Mouse (Mus musculus) ES-E14 (cell line): ENCODE data around the gene Rab38.

ENCODE experiments used
- CHD2 ChIP-seq: IDR thresholded peaks from 2 replicates; pipeline ENCODE4 v1.6.1; 2014; ENCODE audit warnings: mild to moderate bottlenecking, low read depth, low read length, inconsistent platforms
- HCFC1 ChIP-seq: IDR thresholded peaks from 2 replicates; pipeline ENCODE4 v1.6.1; 2012; ENCODE audit warnings: low read length, inconsistent platforms, borderline replicate concordance; ENCODE audit not compliant: insufficient read depth
- MAFK ChIP-seq: IDR thresholded peaks from 2 replicates; pipeline ENCODE4 v1.6.1; 2014; ENCODE audit warnings: mild to moderate bottlenecking, low read depth, low read length, inconsistent platforms; ENCODE audit not compliant: insufficient read depth
- ZC3H11A ChIP-seq: IDR thresholded peaks from 2 replicates; pipeline ENCODE4 v1.6.1; 2012; ENCODE audit warnings: low read depth, mild to moderate bottlenecking, inconsistent platforms, low read length, borderline replicate concordance
- ZNF384 ChIP-seq: IDR thresholded peaks from 2 replicates; pipeline ENCODE4 v1.6.1; 2012; ENCODE audit warnings: low read depth, low read length, inconsistent platforms

GRCm38 (mm10) chr7:88536743-88537142, 106.7 kb downstream of the Rab38 start:
- TF ChIP-seq CHD2 (no peak), ZC3H11A (no peak), HCFC1 (no peak), ZNF384 (no peak), MAFK (no peak)
